Mouse (Mus musculus) forebrain, embryonic 16.5 days (tissue): ENCODE results near the gene Dera. TPM values are rescaled to one million over a fixed set of nuclear protein-coding genes. Genes with fewer than 3 reads are reported as not detected.

Experiments
- ATAC-seq: fragments of 200-750 bp; cut with Nextera tagmentation; 2 replicates; pipeline ENCODE4 v1.8.0; 2017; ENCODE audit warnings: mild to moderate bottlenecking, moderate library complexity
- H3K27ac ChIP-seq: fragments of 300-500 bp; sonication (generic); 2 replicates; pipeline ENCODE4 v1.5.1; 2014; ENCODE audit warnings: low read length, control low read depth
- H3K27me3 ChIP-seq: fragments of 300-500 bp; sonication (generic); replicated peaks from 2 replicates; pipeline ENCODE4 v1.6.1; 2014; ENCODE audit warnings: low read length; ENCODE audit not compliant: control insufficient read depth, insufficient read depth
- H3K36me3 ChIP-seq: fragments of 300-500 bp; sonication (generic); 2 replicates; pipeline ENCODE4 v1.6.1; 2014; ENCODE audit not compliant: control insufficient read depth, insufficient read depth
- H3K4me1 ChIP-seq: fragments of 300-500 bp; sonication (generic); replicated peaks from 2 replicates; pipeline ENCODE4 v1.6.1; 2014; ENCODE audit warnings: low read length; ENCODE audit not compliant: control insufficient read depth, insufficient read depth
- H3K4me2 ChIP-seq: fragments of 300-500 bp; sonication (generic); 2 replicates; pipeline ENCODE4 v1.6.1; 2014; ENCODE audit warnings: mild to moderate bottlenecking, low read length, control low read depth
- H3K4me3 ChIP-seq: fragments of 300-500 bp; sonication (generic); replicated peaks from 2 replicates; pipeline ENCODE4 v1.5.1; 2014; ENCODE audit warnings: mild to moderate bottlenecking, low read length, control low read depth
- H3K9ac ChIP-seq: fragments of 300-500 bp; sonication (generic); replicated peaks from 2 replicates; pipeline ENCODE4 v1.6.1; 2014; ENCODE audit warnings: low read depth, low read length, control low read depth
- H3K9me3 ChIP-seq: fragments of 300-500 bp; sonication (generic); 2 replicates; pipeline ENCODE4 v1.6.1; 2016; ENCODE audit warnings: low read length; ENCODE audit not compliant: control insufficient read depth
- WGBS: fragments of 180-500 bp; shearing (Covaris S2); extraction: QIAGEN DNeasy Blood & Tissue Kit; methylation state at CpG from one replicate; pipeline ENCODE4 v1.1.7; 2014; 5-methylcytosine and 5-hydroxymethylcytosine counted together
- polyA plus RNA-seq: library from polyadenylated mRNA; unstranded; fragments of >200 nt; fragmentation: Nextera tagmentation; extraction: Ambion mirVana; gene quantifications from 2 replicates; pipeline ENCODE4 v1.2.1, GENCODE M21; 2015

Gene Dera
- polyA plus RNA-seq, 1 experiment from 2014 or later: 8.9 TPM

GRCm38 (mm10) chr6:137752275-137752655, 2.1 kb upstream of the Dera start:
- no peak overlapping the region for H3K4me2 ChIP-seq
- H3K27ac ChIP-seq: no peak overlapping the region
- no peak for ATAC-seq
- no peaks in the 10 kb centered on the region for H3K9me3 ChIP-seq
- H3K27me3 ChIP-seq: no peaks in the 10 kb centered on the region
- no peak overlapping the region for H3K9ac ChIP-seq
- no peak overlapping the region for H3K4me3 ChIP-seq
- H3K4me1 ChIP-seq: peaks cover 10% of the 10 kb centered on the region
- 90% methylated on average over 4 of the region's 4 CpGs for WGBS
- peaks cover 25% of the 10 kb centered on the region for H3K36me3 ChIP-seq

DNA sequence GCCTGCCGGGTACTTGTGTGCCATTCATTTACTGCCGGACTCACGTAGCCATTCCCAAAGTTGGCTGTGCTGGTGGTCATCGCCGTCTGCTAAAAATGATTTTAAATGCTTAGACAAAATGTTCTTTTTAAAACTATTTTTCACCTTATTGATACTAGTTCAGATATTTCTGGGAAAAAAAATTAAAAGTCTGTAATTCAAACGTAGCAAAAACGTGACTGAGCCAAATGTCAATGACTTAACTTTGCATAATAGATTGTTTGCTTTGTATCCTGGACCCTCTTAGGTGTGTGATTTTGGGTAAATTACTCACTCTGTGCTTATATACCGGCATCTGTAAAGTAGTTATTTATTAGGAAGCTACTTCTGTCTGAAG, 499 bp downstream of the Dera start:
- peak overlapping the region; percentile 82 for H3K4me2 ChIP-seq
- no peaks in the 10 kb centered on the region for H3K9me3 ChIP-seq
- peaks cover 12% of the 10 kb centered on the region for H3K36me3 ChIP-seq
- H3K27me3 ChIP-seq: no peaks in the 10 kb centered on the region
- H3K4me1 ChIP-seq: peaks cover 10% of the 10 kb centered on the region
- H3K9ac ChIP-seq: peak overlapping the region; percentile 63
- no peak overlapping the region for H3K27ac ChIP-seq
- H3K4me3 ChIP-seq: peak overlapping the region; percentile 58
- WGBS: 2% methylated on average over 8 of the region's 8 CpGs
- ATAC-seq: no peak

GRCm38 (mm10) chr6:137756310-137756709, 2.0 kb downstream of the Dera start:
- WGBS: 63% methylated on average over 5 of the region's 5 CpGs

GRCm38 (mm10) chr6:137757891-137758290, 3.5 kb downstream of the Dera start:
- H3K4me2 ChIP-seq: no peak overlapping the region
- 93% methylated on average over 1 of the region's 1 CpGs for WGBS
- H3K27me3 ChIP-seq: no peaks in the 10 kb centered on the region
- H3K4me1 ChIP-seq: peaks cover 10% of the 10 kb centered on the region
- no peaks in the 10 kb centered on the region for H3K36me3 ChIP-seq
- no peak overlapping the region for H3K4me3 ChIP-seq
- no peak overlapping the region for H3K9ac ChIP-seq
- H3K9me3 ChIP-seq: no peaks in the 10 kb centered on the region
- no peak for ATAC-seq
- no peak overlapping the region for H3K27ac ChIP-seq

More at GRCm38 (mm10) chr6:137756310-137756709, 2.0 kb downstream of the Dera start:
- H3K9ac ChIP-seq: no peak overlapping the region
- no peaks in the 10 kb centered on the region for H3K27me3 ChIP-seq
- peaks cover 10% of the 10 kb centered on the region for H3K4me1 ChIP-seq
- H3K9me3 ChIP-seq: no peaks in the 10 kb centered on the region
- no peak for ATAC-seq
- peaks cover 5% of the 10 kb centered on the region for H3K36me3 ChIP-seq
- H3K27ac ChIP-seq: no peak overlapping the region
- no peak overlapping the region for H3K4me2 ChIP-seq
- no peak overlapping the region for H3K4me3 ChIP-seq

DNA sequence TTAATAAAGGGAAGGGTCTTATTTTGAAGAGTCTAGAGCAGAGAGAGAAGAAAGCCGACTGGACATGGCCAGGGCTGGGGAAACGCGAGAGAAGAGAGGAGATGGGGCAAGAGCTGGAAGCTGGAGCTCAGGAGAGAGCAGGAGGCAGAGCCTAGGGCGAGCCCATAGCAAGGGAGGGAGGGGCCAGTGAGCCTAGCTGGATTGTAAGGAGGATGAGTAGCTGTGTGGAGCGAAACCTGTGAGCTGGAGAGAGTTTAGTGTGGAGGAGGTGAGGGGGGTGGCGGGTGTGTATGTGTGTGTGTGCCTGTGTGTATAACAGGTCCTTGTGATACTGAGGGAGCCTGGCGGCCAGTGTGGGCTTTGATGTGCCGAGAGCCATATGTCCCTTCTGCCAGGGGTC, 5.3 kb downstream of the Dera start:
- no peak; the same call in 1 of the 2 replicates for ATAC-seq
- Histone ChIP-seq H3K9ac (no peak overlapping the region), H3K4me1 (peaks cover 3% of the 10 kb centered on the region; the same call in 1 of the 2 replicates)

GRCm38 (mm10) chr6:137760966-137761365, 6.6 kb downstream of the Dera start:
- H3K27ac ChIP-seq: no peak overlapping the region
- peak overlapping the region; percentile 16; the same call in 1 of the 2 replicates for H3K4me2 ChIP-seq
- 27% methylated on average over 15 of the region's 15 CpGs for WGBS
- no peak overlapping the region for H3K4me3 ChIP-seq
- H3K9ac ChIP-seq: no peak overlapping the region
- no peaks in the 10 kb centered on the region for H3K36me3 ChIP-seq
- no peaks in the 10 kb centered on the region for H3K27me3 ChIP-seq
- H3K9me3 ChIP-seq: no peaks in the 10 kb centered on the region
- ATAC-seq: 0 out of 2 replicates have a peak, but pooled peaks have one; percentile 29
- no peaks in the 10 kb centered on the region; the same call in 1 of the 2 replicates for H3K4me1 ChIP-seq

More for the DNA sequence above, 5.3 kb downstream of the Dera start:
- WGBS: 53% methylated on average over 8 of the region's 8 CpGs
- Histone ChIP-seq H3K36me3 (no peaks in the 10 kb centered on the region), H3K9me3 (no peaks in the 10 kb centered on the region), H3K27ac (no peak overlapping the region), H3K4me2 (no peak overlapping the region), H3K4me3 (no peak overlapping the region), H3K27me3 (no peaks in the 10 kb centered on the region)

DNA sequence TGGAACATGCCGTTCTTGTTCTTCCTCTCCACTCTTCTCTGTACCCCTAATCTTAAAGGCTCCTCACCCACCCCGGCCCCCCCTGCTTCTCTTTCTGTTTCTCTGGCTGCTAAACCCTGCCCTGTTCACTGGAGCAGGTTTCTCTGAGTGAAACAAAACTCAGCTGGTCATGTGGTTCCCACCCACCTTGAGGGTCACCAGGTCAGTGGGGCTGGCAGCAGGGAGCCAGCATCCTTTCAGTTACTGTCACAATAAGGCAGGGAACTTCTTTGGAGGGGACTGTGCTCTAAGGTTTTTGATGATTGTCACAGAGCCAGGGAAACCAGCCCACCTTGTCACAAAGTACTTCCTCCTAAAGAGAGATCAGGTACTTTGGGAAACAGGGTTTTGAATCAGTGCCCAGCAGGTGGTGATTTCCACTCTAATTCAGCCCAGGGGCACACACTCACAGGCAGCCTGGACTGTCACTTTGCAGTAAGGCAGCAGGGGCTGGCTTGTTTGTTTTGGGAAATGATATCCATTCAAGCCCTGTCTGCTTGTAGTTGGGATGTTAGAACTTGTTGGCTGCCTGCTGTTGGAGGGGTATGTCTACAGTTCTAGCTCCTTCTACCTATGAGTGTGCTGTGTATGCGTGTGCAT, 10.3 kb downstream of the Dera start:
- no peaks in the 10 kb centered on the region for H3K27me3 ChIP-seq
- H3K36me3 ChIP-seq: no peaks in the 10 kb centered on the region
- H3K9me3 ChIP-seq: no peaks in the 10 kb centered on the region
- no peak overlapping the region for H3K4me2 ChIP-seq
- no peak overlapping the region for H3K27ac ChIP-seq
- no peak overlapping the region for H3K4me3 ChIP-seq
- H3K4me1 ChIP-seq: no peaks in the 10 kb centered on the region; the same call in 1 of the 2 replicates
- H3K9ac ChIP-seq: no peak overlapping the region
- 31% methylated on average over 3 of the region's 3 CpGs for WGBS
- ATAC-seq: no peak

- Histone ChIP-seq H3K4me2 (no peak overlapping the region), H3K36me3 (no peaks in the 10 kb centered on the region), H3K27ac (no peak overlapping the region), H3K4me1 (no peaks in the 10 kb centered on the region), H3K27me3 (no peaks in the 10 kb centered on the region), H3K4me3 (no peak overlapping the region), H3K9ac (no peak overlapping the region), H3K9me3 (no peaks in the 10 kb centered on the region)
- ATAC-seq: no peak
Observed at GRCm38 (mm10) chr6:137766177-137766576, 11.8 kb downstream of the Dera start.

- ATAC-seq: no peak
- H3K4me3 ChIP-seq: no peak overlapping the region
- no peak overlapping the region for H3K4me2 ChIP-seq
- H3K36me3 ChIP-seq: no peaks in the 10 kb centered on the region
- no peaks in the 10 kb centered on the region for H3K4me1 ChIP-seq
- H3K9me3 ChIP-seq: no peaks in the 10 kb centered on the region
- no peak overlapping the region for H3K27ac ChIP-seq
- H3K27me3 ChIP-seq: no peaks in the 10 kb centered on the region
- WGBS: 78% methylated on average over 3 of the region's 3 CpGs
- H3K9ac ChIP-seq: no peak overlapping the region
Observed at GRCm38 (mm10) chr6:137771621-137772250, 17.4 kb downstream of the Dera start.
